Mouse (Mus musculus) forebrain, embryonic 11.5 days (tissue): Measurements from ENCODE around the gene Prim2. TPM values are rescaled to one million over a fixed set of nuclear protein-coding genes. Genes with fewer than 3 reads are reported as not detected.

Experiments used
- ATAC-seq: fragments of 200-750 bp; cut with Nextera tagmentation; replicated peaks from 2 replicates; pipeline ENCODE4 v1.8.0; 2017; ENCODE audit warnings: moderate TSS enrichment; ENCODE audit not compliant: low FRiP score
- DNase-seq: peaks from one replicate; pipeline ENCODE4 v3.0.0-alpha.2; 2017; ENCODE audit warnings: low spot score
- H3K27ac ChIP-seq: fragments of 300-500 bp; sonication (generic); 2 replicates; pipeline ENCODE4 v1.5.1; 2014; ENCODE audit warnings: low read depth, low read length
- H3K27me3 ChIP-seq: fragments of 300-500 bp; sonication (generic); 2 replicates; pipeline ENCODE4 v1.6.1; 2014; ENCODE audit warnings: mild to moderate bottlenecking, low read length, mixed read lengths; ENCODE audit not compliant: control insufficient read depth, insufficient read depth
- H3K36me3 ChIP-seq: fragments of 300-500 bp; sonication (generic); 2 replicates; pipeline ENCODE4 v1.6.1; 2014; ENCODE audit warnings: mild to moderate bottlenecking, low read length, moderate library complexity, mixed read lengths; ENCODE audit not compliant: control insufficient read depth, insufficient read depth
- H3K4me1 ChIP-seq: fragments of 300-500 bp; sonication (generic); replicated peaks from 2 replicates; pipeline ENCODE4 v1.6.1; 2014; ENCODE audit warnings: low read length, mixed read lengths; ENCODE audit not compliant: control insufficient read depth, insufficient read depth
- H3K4me2 ChIP-seq: fragments of 300-500 bp; sonication (generic); 2 replicates; pipeline ENCODE4 v1.6.1; 2014; ENCODE audit warnings: low read depth, mild to moderate bottlenecking, low read length, moderate library complexity, mixed read lengths; ENCODE audit not compliant: severe bottlenecking
- H3K4me3 ChIP-seq: fragments of 300-500 bp; sonication (generic); 2 replicates; pipeline ENCODE4 v1.5.1; 2014; ENCODE audit warnings: low read depth, low read length
- H3K9ac ChIP-seq: fragments of 300-500 bp; sonication (generic); 2 replicates; pipeline ENCODE4 v1.6.1; 2014; ENCODE audit warnings: low read length
- H3K9me3 ChIP-seq: fragments of 300-500 bp; sonication (generic); 2 replicates; pipeline ENCODE4 v1.6.1; 2016; ENCODE audit warnings: low read length, mixed read lengths; ENCODE audit not compliant: control insufficient read depth
- WGBS: fragments of 180-500 bp; shearing (Covaris S2); extraction: QIAGEN DNeasy Blood & Tissue Kit; methylation state at CpG from one replicate; pipeline ENCODE4 v1.1.7; 2014; 5-methylcytosine and 5-hydroxymethylcytosine counted together
- polyA plus RNA-seq: library from polyadenylated mRNA; unstranded; fragments of >200 nt; fragmentation: Nextera tagmentation; extraction: Ambion mirVana; gene quantifications from 2 replicates; pipeline ENCODE4 v1.2.1, GENCODE M21; 2014

Gene Prim2
- polyA plus RNA-seq, 1 experiment from 2014 or later = 58.8 TPM

GRCm38 (mm10) chr1:33591997-33592608, 77.5 kb downstream of the Prim2 start:
- Histone ChIP-seq H3K36me3 (no peaks in the 10 kb centered on the region), H3K4me1 (no peaks in the 10 kb centered on the region), H3K4me2 (no peak overlapping the region), H3K9me3 (no peaks in the 10 kb centered on the region), H3K4me3 (no peak overlapping the region), H3K9ac (no peak overlapping the region), H3K27ac (no peak overlapping the region), H3K27me3 (no peaks in the 10 kb centered on the region)
- 94% methylated on average over 7 of the region's 7 CpGs for WGBS
- no peak for ATAC-seq
- DNase-seq = no peak

- ATAC-seq (no peak), DNase-seq (no peak)
- WGBS = 79% methylated on average over 8 of the region's 8 CpGs
Observed at GRCm38 (mm10) chr1:33590556-33591411, 78.8 kb downstream of the Prim2 start.

DNA sequence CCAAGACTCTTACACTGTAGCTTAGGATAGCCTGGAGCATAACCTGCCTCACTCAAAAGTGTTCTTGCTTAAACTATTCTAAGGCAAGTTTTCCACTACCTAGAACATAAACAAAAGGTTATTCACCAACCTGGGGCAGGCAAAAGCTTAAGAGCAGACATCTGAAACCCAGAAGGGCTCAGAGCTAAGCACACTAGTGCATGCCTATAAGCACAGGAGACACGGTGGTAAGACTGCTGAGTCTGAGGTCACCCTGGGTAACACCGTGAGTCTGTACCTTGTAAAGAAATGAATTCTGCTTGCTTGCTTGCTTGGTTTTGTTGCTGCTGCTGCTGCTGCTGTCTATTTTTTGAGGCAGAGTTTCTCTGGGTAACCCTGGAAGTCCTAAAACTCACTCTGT, 80.1 kb downstream of the Prim2 start:
- ATAC-seq = no peak

More at GRCm38 (mm10) chr1:33590556-33591411, 78.8 kb downstream of the Prim2 start:
- no peak overlapping the region for H3K9ac ChIP-seq
- H3K27me3 ChIP-seq = no peaks in the 10 kb centered on the region
- H3K36me3 ChIP-seq = no peaks in the 10 kb centered on the region
- no peaks in the 10 kb centered on the region for H3K4me1 ChIP-seq
- H3K4me3 ChIP-seq = no peak overlapping the region
- H3K27ac ChIP-seq = no peak overlapping the region
- H3K4me2 ChIP-seq = no peak overlapping the region
- H3K9me3 ChIP-seq = no peaks in the 10 kb centered on the region

GRCm38 (mm10) chr1:33588557-33588956, 81.0 kb downstream of the Prim2 start:
- Histone ChIP-seq H3K4me2 (no peak overlapping the region), H3K36me3 (no peaks in the 10 kb centered on the region), H3K9ac (no peak overlapping the region), H3K27me3 (no peaks in the 10 kb centered on the region), H3K4me1 (no peaks in the 10 kb centered on the region), H3K27ac (no peak overlapping the region), H3K4me3 (no peak overlapping the region), H3K9me3 (no peaks in the 10 kb centered on the region)
- DNase-seq (no peak), ATAC-seq (peak; percentile 44; the same call in 1 of the 2 replicates)
- 60% methylated on average over 5 of the region's 6 CpGs for whole genome bisulfite sequencing

More for the DNA sequence above, 80.1 kb downstream of the Prim2 start:
- no peak overlapping the region for H3K27ac ChIP-seq
- H3K9me3 ChIP-seq = no peaks in the 10 kb centered on the region
- H3K4me2 ChIP-seq = no peak overlapping the region
- H3K4me1 ChIP-seq = no peaks in the 10 kb centered on the region
- 53% methylated on average over 2 of the region's 2 CpGs for WGBS
- no peaks in the 10 kb centered on the region for H3K27me3 ChIP-seq
- no peak overlapping the region for H3K4me3 ChIP-seq
- H3K9ac ChIP-seq = no peak overlapping the region
- DNase-seq = no peak
- no peaks in the 10 kb centered on the region for H3K36me3 ChIP-seq

DNA sequence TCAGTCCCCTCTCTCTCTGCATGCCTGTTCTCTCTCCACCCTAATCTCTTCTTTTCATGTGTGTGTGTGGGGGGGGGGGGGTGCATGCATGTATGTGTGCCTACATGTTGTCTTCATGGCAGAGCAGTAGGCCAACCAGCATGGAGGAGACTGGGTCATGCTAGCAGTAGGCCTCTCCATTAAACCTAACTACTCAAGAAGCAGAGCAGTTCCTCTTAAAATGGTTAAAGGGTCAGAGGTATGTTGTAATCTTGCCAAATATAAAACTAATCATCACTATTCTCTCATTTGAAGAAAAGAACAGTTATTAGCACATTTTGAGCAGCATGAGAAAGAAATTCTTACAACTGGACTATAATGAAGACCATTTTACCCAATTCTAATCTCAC, 85.0 kb downstream of the Prim2 start:
- Histone ChIP-seq H3K4me1 (no peaks in the 10 kb centered on the region), H3K27ac (no peak overlapping the region)
- ATAC-seq = no peak

DNA sequence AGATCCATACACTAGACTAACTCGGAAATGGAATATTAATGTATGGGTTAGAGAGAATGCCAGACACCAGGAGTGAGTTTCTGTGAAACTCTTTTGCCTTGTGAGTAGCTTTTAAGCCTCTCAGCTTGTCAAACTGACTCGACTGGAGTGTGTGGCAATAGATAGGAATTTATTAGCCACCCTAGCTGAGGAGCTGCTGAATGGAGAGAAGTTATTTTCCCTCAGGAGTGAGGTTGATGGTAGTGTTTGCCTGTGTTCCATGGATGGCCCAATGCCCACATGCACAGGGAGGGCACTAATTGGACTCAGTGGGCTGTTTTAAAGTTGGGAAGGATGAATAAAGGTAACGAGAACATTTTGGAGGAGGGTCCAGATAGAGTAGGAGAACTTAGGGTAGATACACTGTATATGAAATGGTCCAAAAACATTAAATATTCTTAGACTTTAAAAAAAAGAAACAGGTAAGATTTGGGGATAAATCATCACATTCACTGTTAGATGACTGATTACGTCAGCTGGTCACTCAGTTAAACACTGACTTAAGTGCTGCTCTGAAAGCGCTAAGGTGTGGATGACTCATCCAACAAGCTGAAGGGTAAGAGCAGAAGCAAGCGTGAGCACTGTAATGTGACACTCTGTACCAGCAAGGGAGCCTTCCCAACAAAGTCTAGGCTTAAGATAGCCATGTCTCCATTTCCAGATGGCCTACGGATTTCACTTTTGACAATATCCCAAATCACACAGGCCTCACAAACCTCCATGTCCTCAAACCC, 85.6 kb downstream of the Prim2 start:
- no peaks in the 10 kb centered on the region for H3K9me3 ChIP-seq
- DNase-seq (no peak), ATAC-seq (no peak)
- H3K4me2 ChIP-seq = no peak overlapping the region
- no peak overlapping the region for H3K4me3 ChIP-seq
- H3K27ac ChIP-seq = no peak overlapping the region
- no peaks in the 10 kb centered on the region for H3K4me1 ChIP-seq
- H3K27me3 ChIP-seq = no peaks in the 10 kb centered on the region
- WGBS = 92% methylated on average over 7 of the region's 7 CpGs
- H3K36me3 ChIP-seq = no peaks in the 10 kb centered on the region
- no peak overlapping the region for H3K9ac ChIP-seq

More for the DNA sequence above, 85.0 kb downstream of the Prim2 start:
- Histone ChIP-seq H3K9ac (no peak overlapping the region), H3K4me2 (no peak overlapping the region), H3K36me3 (no peaks in the 10 kb centered on the region), H3K4me3 (no peak overlapping the region), H3K9me3 (no peaks in the 10 kb centered on the region), H3K27me3 (no peaks in the 10 kb centered on the region)
- DNase-seq = no peak

DNA sequence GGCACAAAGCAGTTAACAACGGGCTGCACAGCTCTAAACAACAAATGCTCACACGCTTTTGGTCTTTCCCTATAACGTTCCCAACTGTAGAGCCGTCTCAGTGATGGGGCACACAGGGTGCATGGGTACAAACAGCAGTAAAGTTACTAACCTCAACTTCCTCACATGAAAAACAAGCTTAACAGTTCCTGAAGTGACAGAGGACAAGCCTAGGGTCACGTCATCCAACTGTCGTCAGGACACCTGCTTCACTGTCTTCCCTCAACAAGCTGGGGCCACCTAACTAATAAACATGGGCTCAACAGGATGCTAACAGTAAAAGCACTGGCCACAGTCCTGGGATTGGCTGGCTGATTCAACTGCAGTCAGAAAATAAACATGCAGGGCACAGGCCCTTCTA, 91.0 kb downstream of the Prim2 start:
- no peak for ATAC-seq
- DNase-seq = no peak
- Histone ChIP-seq H3K9me3 (no peaks in the 10 kb centered on the region), H3K4me1 (no peaks in the 10 kb centered on the region), H3K9ac (no peak overlapping the region), H3K4me3 (no peak overlapping the region), H3K27me3 (no peaks in the 10 kb centered on the region), H3K36me3 (no peaks in the 10 kb centered on the region), H3K4me2 (no peak overlapping the region), H3K27ac (no peak overlapping the region)
- 83% methylated on average over 6 of the region's 6 CpGs for WGBS

DNA sequence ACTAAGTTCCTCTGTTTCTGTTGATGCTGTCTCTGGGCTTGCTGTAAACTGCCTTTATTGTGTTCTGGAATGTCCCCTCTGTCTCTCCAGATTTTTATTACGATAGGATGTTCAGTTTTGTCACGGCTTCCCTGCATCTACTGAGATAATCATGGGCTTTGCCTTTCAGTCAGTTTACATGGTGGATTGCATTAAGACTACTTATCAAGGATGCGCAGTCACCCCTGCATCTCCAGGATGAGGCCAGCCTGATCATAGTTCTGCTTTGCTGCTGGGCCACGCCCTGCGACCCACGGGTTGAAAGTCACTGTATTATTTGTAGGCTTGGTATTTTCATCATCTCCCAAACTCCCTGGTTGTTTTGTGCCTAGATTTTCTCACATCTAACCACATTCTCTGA, 95.1 kb downstream of the Prim2 start:
- H3K9ac ChIP-seq = no peak overlapping the region
- DNase-seq (no peak), ATAC-seq (no peak)
- H3K36me3 ChIP-seq = no peaks in the 10 kb centered on the region
- H3K27ac ChIP-seq = no peak overlapping the region
- no peak overlapping the region for H3K4me3 ChIP-seq
- H3K9me3 ChIP-seq = no peaks in the 10 kb centered on the region
- no peaks in the 10 kb centered on the region for H3K4me1 ChIP-seq
- 91% methylated on average over 6 of the region's 6 CpGs for WGBS
- no peaks in the 10 kb centered on the region for H3K27me3 ChIP-seq
- no peak overlapping the region for H3K4me2 ChIP-seq
